Mouse (Mus musculus) CH12.LX (cell line): ENCODE results near the gene Ifna5. TPM values are rescaled to one million over a fixed set of nuclear protein-coding genes. Genes with fewer than 3 reads are reported as not detected.
"Not testable (repeated sequence)": the region's sequence is repeated elsewhere in the genome, so short reads cannot be mapped to it uniquely, and the experiment has no call there.

ENCODE experiments used
- DNase-seq: peaks from one replicate; pipeline ENCODE4 v3.0.0-alpha.2; 2013; ENCODE audit errors: extremely low read depth
- H3K27ac ChIP-seq: 2 replicates; pipeline ENCODE4 v1.5.1; 2012; ENCODE audit warnings: low read depth, mild to moderate bottlenecking, control low read depth, moderate library complexity; ENCODE audit not compliant: insufficient read depth
- H3K27me3 ChIP-seq: replicated peaks from 2 replicates; pipeline ENCODE3; 2012; ENCODE audit warnings: inconsistent platforms
- H3K36me3 ChIP-seq, 2 experiments: replicated peaks in 1 of 2; 2 replicates each; pipeline versions ENCODE3 to v1.6.1; 2012; ENCODE audit warnings: inconsistent platforms in 1 of 2, low read length in 1 of 2, mild to moderate bottlenecking in 1 of 2, mixed read lengths in 1 of 2, moderate library complexity in 1 of 2; ENCODE audit not compliant: control insufficient read depth in 1 of 2, insufficient read depth in 1 of 2
- H3K4me1 ChIP-seq, 2 experiments: 2 replicates each; pipeline ENCODE4 v1.6.1; 2012; ENCODE audit warnings: inconsistent platforms in 1 of 2, moderate library complexity in 1 of 2; ENCODE audit not compliant: insufficient read depth in 2 of 2, control insufficient read depth in 1 of 2
- H3K4me2 ChIP-seq: 2 replicates; pipeline ENCODE4 v1.6.1; 2012; ENCODE audit warnings: low read depth, mild to moderate bottlenecking, control low read depth; ENCODE audit not compliant: poor library complexity, insufficient read depth, severe bottlenecking
- H3K4me3 ChIP-seq, 3 experiments: fragments of 150-350 bp in 1 of 3; sonication (generic) in 1 of 3; replicated peaks in 1 of 3; 2 replicates each; pipeline versions ENCODE3 to v1.5.1; 2011 to 2012; ENCODE audit warnings: low read depth in 2 of 3, low read length in 2 of 3, mild to moderate bottlenecking in 2 of 3, moderate library complexity in 2 of 3, control low read depth in 1 of 3, improper control_type of control experiment in 1 of 3, inconsistent platforms in 1 of 3, mixed read lengths in 1 of 3; ENCODE audit not compliant: poor library complexity in 1 of 3
- H3K79me2 ChIP-seq: replicated peaks from 2 replicates; pipeline ENCODE4 v1.6.1; 2012; ENCODE audit warnings: mild to moderate bottlenecking, moderate library complexity; ENCODE audit not compliant: control insufficient read depth, poor library complexity, insufficient read depth, severe bottlenecking; ENCODE audit errors: extremely low read depth
- H3K9ac ChIP-seq: 2 replicates; pipeline ENCODE4 v1.6.1; 2012; ENCODE audit warnings: low read depth, mild to moderate bottlenecking, control low read depth, moderate library complexity; ENCODE audit not compliant: insufficient read depth
- H3K9me3 ChIP-seq: replicated peaks from 2 replicates; pipeline ENCODE3; 2012; ENCODE audit warnings: low read length, inconsistent platforms, mixed read lengths
- CTCF ChIP-seq, 2 experiments: IDR thresholded peaks in 1 of 2; conservative IDR thresholded peaks in 1 of 2; 2 replicates each; pipeline ENCODE4 v1.5.1; 2011 to 2012; ENCODE audit warnings: low read depth in 2 of 2, low read length in 2 of 2, improper control_type of control experiment in 1 of 2, inconsistent platforms in 1 of 2, mild to moderate bottlenecking in 1 of 2, moderate library complexity in 1 of 2
- E2F4 ChIP-seq: IDR thresholded peaks from 2 replicates; pipeline ENCODE4 v1.6.1; 2011; ENCODE audit warnings: low read depth, low read length, improper control_type of control experiment; ENCODE audit not compliant: insufficient replicate concordance
- ELF1 ChIP-seq: IDR thresholded peaks from 2 replicates; pipeline ENCODE4 v1.6.1; 2014; ENCODE audit warnings: low read depth, mild to moderate bottlenecking, inconsistent platforms, low read length, improper control_type of control experiment
- EP300 ChIP-seq: IDR thresholded peaks from 2 replicates; pipeline ENCODE4 v1.6.1; 2011; ENCODE audit warnings: low read length, improper control_type of control experiment
- HCFC1 ChIP-seq: IDR thresholded peaks from 2 replicates; pipeline ENCODE4 v1.6.1; 2012; ENCODE audit warnings: low read depth, mild to moderate bottlenecking, inconsistent platforms, low read length, improper control_type of control experiment
- JUN ChIP-seq: IDR thresholded peaks from 2 replicates; pipeline ENCODE4 v1.6.1; 2011; ENCODE audit warnings: low read depth, mild to moderate bottlenecking, low read length, improper control_type of control experiment, moderate library complexity; ENCODE audit not compliant: insufficient read depth
- JUND ChIP-seq: conservative IDR thresholded peaks from 2 replicates; pipeline ENCODE4 v1.6.1; 2011; ENCODE audit warnings: low read depth, low read length, improper control_type of control experiment
- KAT2A ChIP-seq: IDR thresholded peaks from 2 replicates; pipeline ENCODE4 v1.6.1; 2012; ENCODE audit warnings: low read length, improper control_type of control experiment, inconsistent platforms; ENCODE audit not compliant: insufficient replicate concordance
- MAX ChIP-seq: IDR thresholded peaks from 2 replicates; pipeline ENCODE4 v1.6.1; 2011; ENCODE audit warnings: low read length, improper control_type of control experiment
- MAZ ChIP-seq: IDR thresholded peaks from 2 replicates; pipeline ENCODE4 v1.6.1; 2012; ENCODE audit warnings: low read depth, mild to moderate bottlenecking, inconsistent platforms, low read length, improper control_type of control experiment, moderate library complexity
- MEF2A ChIP-seq: IDR thresholded peaks from 2 replicates; pipeline ENCODE4 v1.6.1; 2014; ENCODE audit warnings: low read depth, mild to moderate bottlenecking, inconsistent platforms, low read length, improper control_type of control experiment, borderline replicate concordance
- NRF1 ChIP-seq: IDR thresholded peaks from 2 replicates; pipeline ENCODE4 v1.6.1; 2014; ENCODE audit warnings: low read depth, mild to moderate bottlenecking, inconsistent platforms, low read length, improper control_type of control experiment, moderate library complexity
- POLR2A ChIP-seq: IDR thresholded peaks from 2 replicates; pipeline ENCODE4 v1.6.1; 2011; ENCODE audit warnings: low read depth, mild to moderate bottlenecking, improper control_type of control experiment, low read length
- POLR2AphosphoS2 ChIP-seq: IDR thresholded peaks from 2 replicates; pipeline ENCODE4 v1.6.1; 2011; ENCODE audit warnings: low read depth, low read length, improper control_type of control experiment
- RAD21 ChIP-seq: IDR thresholded peaks from 2 replicates; pipeline ENCODE4 v1.6.1; 2011; ENCODE audit warnings: low read depth, mild to moderate bottlenecking, low read length, improper control_type of control experiment, moderate library complexity
- RCOR1 ChIP-seq: conservative IDR thresholded peaks from 2 replicates; pipeline ENCODE4 v1.6.1; 2012; ENCODE audit warnings: low read depth, mild to moderate bottlenecking, inconsistent platforms, low read length, improper control_type of control experiment
- SMC3 ChIP-seq: IDR thresholded peaks from 2 replicates; pipeline ENCODE4 v1.6.1; 2011; ENCODE audit warnings: low read depth, low read length, improper control_type of control experiment
- TBP ChIP-seq: conservative IDR thresholded peaks from 2 replicates; pipeline ENCODE4 v1.6.1; 2011; ENCODE audit warnings: low read depth, low read length, improper control_type of control experiment
- TCF12 ChIP-seq: IDR thresholded peaks from 2 replicates; pipeline ENCODE4 v1.6.1; 2014; ENCODE audit warnings: low read depth, mild to moderate bottlenecking, inconsistent platforms, low read length, improper control_type of control experiment
- UBTF ChIP-seq: IDR thresholded peaks from 2 replicates; pipeline ENCODE4 v1.6.1; 2012; ENCODE audit warnings: low read depth, mild to moderate bottlenecking, inconsistent platforms, low read length, improper control_type of control experiment, moderate library complexity
- USF2 ChIP-seq: conservative IDR thresholded peaks from 2 replicates; pipeline ENCODE4 v1.6.1; 2011; ENCODE audit warnings: low read depth, low read length, improper control_type of control experiment
- ZMIZ1 ChIP-seq: IDR thresholded peaks from 2 replicates; pipeline ENCODE4 v1.6.1; 2012; ENCODE audit warnings: low read depth, mild to moderate bottlenecking, inconsistent platforms, low read length, improper control_type of control experiment
- dilution Hi-C: fragments of 300-500 bp; cut with MboI; formaldehyde crosslinking; loops from 2 replicates; pipeline ENCODE4 v1.14.3; 2020; ENCODE audit warnings: low sequenced_read_pairs; ENCODE audit not compliant: extremely low pct_unique_long_range_greater_than_20kb, extremely low pct_ligation_motif_present
- in situ Hi-C: fragments of 300-500 bp; cut with MboI; formaldehyde crosslinking; loops from 3 replicates; pipeline ENCODE4 v1.14.3; 2019; ENCODE audit warnings: low sequenced_read_pairs, low pct_ligation_motif_present, low pct_unique_long_range_greater_than_20kb, mixed read lengths
- polyA plus RNA-seq: library from polyadenylated mRNA; unstranded; fragments of >175 nt; gene quantifications from 2 replicates; pipeline ENCODE4 v1.2.1, GENCODE M21; 2012; ENCODE audit warnings: low read depth; ENCODE audit not compliant: insufficient read length
- total RNA-seq, 2 experiments: library from RNA; depleted of rRNA; stranded (reverse); fragments of 300-350 nt in 1 of 2; fragments of >200 nt in 1 of 2; gene quantifications; 2 replicates each; pipeline ENCODE4 v1.2.3; 2012 to 2014

Ifna5 gene
- total and polyA plus RNA-seq, 3 experiments: not detected

DNA sequence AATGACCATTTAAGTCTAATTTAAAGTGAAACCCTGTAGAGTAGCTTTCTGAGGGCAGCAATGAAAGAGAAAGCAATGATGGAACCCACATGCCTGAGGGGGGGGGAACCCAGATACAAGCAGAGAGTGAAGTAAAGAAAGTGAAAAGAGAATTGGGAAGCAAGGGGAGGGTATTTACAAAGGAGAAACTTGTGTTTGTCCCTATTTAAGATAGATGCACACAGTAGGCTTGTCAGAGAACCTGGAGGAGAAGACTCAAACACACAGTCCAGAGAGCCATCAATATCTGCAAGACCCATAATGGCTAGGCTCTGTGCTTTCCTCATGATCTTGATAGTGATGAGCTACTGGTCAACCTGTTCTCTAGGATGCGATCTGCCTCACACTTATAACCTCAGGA, 15.7 kb upstream of the Ifna5 start, which contains the start of gene Ifna11:
Gene Ifna11, plus strand, starts transcription at position 301 of the 400 bp plus-strand sequence.
- DNase-seq: no peak
- Histone ChIP-seq H3K9me3 (no peaks in the 10 kb centered on the region), H3K79me2 (no peaks in the 10 kb centered on the region), H3K4me1 (no peaks in the 10 kb centered on the region), H3K9ac (no peak within 1 kb of the TSS), H3K27me3 (peaks cover 34% of the 10 kb centered on the region), H3K4me2 (no peak within 1 kb of the TSS), H3K36me3 (no peaks in the 10 kb centered on the region), H3K4me3 (no peak within 1 kb of the TSS), H3K27ac (no peak within 1 kb of the TSS)
- TF ChIP-seq ELF1 (no peak), POLR2A (no peak), TBP (no peak), MEF2A (no peak), MAX (no peak), ZMIZ1 (no peak), E2F4 (no peak), TCF12 (no peak), HCFC1 (no peak), JUND (no peak), KAT2A (no peak), RAD21 (no peak), MAZ (no peak), CTCF (conservative IDR thresholded peaks at IDR 0.05 in 1 of 2, IDR thresholded peaks at IDR 0.05 in 1 of 2; ENCODE audit: low read depth in 2 of 2, low read length in 2 of 2) (no peak), UBTF (no peak), JUN (no peak), USF2 (no peak), NRF1 (no peak), POLR2AphosphoS2 (no peak), RCOR1 (no peak)
- in situ Hi-C loops (no loop called here), dilution Hi-C loops (no loop called here)

DNA sequence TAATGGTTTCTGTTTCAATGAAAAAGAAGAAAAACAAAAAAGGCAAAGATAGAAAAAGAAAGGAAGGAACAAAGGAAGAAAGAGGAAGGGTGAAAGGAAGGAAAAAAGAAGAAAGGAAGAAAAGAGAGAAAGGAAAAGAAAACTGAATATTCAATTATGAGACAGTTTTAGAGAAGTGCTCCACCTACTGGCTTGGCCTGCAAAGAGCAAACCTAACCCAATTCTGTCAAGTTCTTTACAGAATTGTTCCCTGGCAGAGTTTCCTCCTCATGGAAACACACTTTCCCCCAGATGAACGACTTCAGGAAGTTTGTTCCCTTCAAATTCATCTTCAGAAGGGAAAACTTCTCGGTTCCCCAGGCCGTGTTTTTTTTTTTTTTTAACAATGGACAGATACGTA, 12.3 kb upstream of the Ifna5 start:
- Histone ChIP-seq H3K4me1 (no peaks in the 10 kb centered on the region), H3K79me2 (no peaks in the 10 kb centered on the region), H3K4me3 (no peak overlapping the region), H3K27ac (no peak overlapping the region), H3K4me2 (no peak overlapping the region), H3K9me3 (no peaks in the 10 kb centered on the region), H3K27me3 (peaks cover 20% of the 10 kb centered on the region), H3K9ac (no peak overlapping the region), H3K36me3 (no peaks in the 10 kb centered on the region)
- DNase-seq: peak; percentile 27
- TF ChIP-seq EP300 (no peak), RCOR1 (no peak), RAD21 (peak; percentile 19), SMC3 (peak; percentile 46), CTCF (conservative IDR thresholded peaks at IDR 0.05 in 1 of 2, IDR thresholded peaks at IDR 0.05 in 1 of 2; ENCODE audit: low read depth in 2 of 2, low read length in 2 of 2) (peak; percentile 55 to 73), POLR2AphosphoS2 (no peak)
- in situ Hi-C loops (no loop called here), dilution Hi-C loops (no loop called here)

DNA sequence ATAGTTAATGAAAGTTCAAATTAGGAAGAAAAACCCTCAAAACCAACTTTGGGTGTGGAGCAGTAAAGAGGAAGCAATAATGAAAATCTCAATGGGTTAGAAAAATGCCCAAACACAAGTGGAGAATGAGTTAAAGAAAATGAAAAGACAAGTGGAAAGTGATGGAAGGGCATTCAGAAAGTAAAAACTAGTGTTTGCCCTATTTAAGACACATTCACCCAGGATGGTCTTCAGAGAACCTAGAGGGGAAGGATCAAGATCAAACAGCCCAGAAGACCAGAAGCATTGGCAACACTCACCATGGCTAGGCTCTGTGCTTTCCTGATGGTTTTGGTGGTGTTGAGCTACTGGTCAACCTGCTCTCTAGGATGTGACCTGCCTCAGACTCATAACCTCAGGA, 8.2 kb upstream of the Ifna5 start, which contains the start of gene Ifna6:
Gene Ifna6, plus strand, starts transcription at position 301 of the 400 bp plus-strand sequence.
- H3K4me3 ChIP-seq, H3K36me3 ChIP-seq, dilution Hi-C loops, H3K27ac ChIP-seq, H3K79me2 ChIP-seq, H3K4me1 ChIP-seq, H3K4me2 ChIP-seq, in situ Hi-C loops, H3K9me3 ChIP-seq, DNase-seq, H3K9ac ChIP-seq: not testable (repeated sequence)
- H3K27me3 ChIP-seq: peaks cover 22% of the 10 kb centered on the region
